Mouse (Mus musculus) retina, adult 2 months (tissue): ENCODE measurements around the gene Pou2f2.

Experiments used
- DNase-seq: peaks from one replicate; pipeline ENCODE4 v3.0.0-alpha.2; 2012; ENCODE audit warnings: low read depth, low spot score

The Pou2f2 gene

DNA sequence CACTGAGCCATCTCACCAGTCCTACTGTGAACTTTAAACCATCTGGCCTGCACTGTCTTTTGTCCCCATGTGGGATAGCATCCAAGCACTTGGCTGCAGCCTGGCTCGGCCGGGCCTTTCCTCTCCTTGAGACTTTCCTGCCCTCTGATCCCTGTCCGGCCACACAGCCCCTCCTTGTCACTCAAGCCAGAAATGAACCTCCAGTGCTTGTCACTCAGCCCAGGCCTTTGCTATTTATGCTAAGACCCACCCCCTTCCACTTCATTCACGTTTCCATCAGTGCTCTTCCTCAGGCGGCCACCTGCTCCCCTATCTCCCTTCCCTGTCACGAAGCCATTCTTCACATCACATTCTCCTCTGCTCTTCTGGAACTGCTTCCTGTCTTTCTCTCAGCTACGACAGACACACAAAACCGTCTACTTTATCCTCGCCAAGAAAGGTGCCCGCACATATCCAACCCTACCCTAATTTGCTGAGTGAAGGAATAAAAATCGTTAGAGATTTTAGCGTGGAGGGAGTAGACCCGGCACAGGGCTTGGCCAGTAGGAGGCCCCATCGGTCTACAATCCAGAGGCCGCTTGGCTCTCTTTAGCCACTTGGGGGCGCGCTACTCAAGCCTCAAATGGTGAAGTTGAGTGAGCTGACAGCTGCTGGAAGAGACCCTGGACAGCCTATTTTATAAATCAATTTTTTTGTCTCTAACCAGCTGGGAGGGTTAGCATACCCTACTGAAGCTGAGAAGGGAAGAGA lies 73.9 kb downstream of the Pou2f2 start:
- DNase-seq, result peak; percentile 60

DNA sequence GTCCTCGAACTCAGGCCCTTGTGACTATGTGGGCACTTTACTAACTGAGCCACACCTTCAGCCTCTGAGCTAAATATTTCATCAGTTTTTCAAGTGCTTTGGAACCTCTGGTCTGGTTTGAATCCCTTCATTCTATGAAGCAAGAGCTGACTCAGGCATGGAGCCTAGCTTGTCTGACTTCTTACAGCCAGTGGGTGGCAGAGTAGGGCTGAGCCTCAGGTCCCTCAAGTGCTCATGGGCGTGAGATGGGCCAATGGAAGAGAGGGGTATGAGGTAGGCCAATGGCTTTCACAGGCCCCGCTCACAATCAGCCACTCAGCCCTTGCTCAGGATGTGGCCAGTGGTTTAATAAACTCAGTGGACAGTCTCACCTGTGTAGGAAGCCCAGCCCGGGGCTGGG lies 79.9 kb downstream of the Pou2f2 start:
- no peak for DNase-seq

DNA sequence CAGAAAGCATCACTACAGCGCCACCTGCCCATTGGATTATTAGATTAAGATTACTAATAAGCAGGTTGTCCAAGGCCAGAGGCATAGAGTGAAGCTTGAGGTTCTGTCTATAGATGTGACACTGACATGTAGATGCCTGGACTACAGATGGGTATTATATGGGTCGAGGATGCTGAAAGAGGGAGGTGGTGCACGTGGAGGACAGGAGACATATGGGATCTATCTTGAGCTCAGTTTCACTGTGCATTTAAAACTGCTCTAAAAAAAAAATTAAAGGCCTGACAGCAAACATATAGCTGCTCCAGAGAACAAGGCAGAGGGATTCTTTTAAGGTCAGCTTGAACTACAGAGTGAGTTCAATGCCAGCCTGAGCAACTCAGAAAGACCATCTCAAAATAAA lies 81.4 kb downstream of the Pou2f2 start:
- DNase-seq, result no peak

DNA sequence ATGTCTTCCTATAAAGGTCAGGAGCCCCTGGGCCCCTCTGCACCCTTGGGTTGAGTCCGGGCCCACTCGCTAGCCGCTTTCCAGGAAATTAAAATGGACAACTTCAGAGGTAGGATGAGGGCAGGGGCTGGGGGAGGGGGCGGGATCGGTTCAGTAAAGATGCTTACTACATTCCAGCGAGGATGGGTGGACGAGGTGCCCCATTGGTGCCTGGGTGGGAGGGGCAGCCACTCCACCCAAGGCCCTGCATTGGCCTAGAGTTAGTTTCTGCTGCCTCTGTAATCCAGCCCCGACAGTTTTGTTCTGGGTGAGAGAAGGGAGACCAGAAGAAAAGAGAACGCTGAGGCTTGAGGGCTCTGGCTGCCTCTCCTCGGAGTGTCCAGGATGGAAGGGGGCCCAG lies 89.7 kb downstream of the Pou2f2 start:
- no peak for DNase-seq

DNA sequence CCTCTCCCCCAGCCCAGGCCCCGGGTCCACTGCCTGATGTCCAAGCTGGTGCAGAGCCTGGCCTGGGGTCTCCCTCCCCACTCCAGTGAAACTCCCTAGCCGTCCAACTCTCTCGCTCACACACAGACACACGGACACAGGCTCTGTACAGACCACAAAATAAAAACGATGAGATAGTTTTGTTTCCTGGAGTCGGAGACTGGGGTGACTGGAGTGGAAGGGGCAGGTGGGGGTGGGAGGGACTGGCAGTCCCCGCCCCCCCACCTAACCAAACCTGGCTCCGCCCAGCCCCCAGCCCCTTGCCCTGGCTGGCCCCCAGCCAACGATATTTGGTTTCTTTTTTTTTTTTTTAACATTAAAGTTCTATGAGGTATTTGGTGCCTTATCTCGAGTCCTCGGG lies 90.6 kb downstream of the Pou2f2 start:
- DNase-seq, result no peak

DNA sequence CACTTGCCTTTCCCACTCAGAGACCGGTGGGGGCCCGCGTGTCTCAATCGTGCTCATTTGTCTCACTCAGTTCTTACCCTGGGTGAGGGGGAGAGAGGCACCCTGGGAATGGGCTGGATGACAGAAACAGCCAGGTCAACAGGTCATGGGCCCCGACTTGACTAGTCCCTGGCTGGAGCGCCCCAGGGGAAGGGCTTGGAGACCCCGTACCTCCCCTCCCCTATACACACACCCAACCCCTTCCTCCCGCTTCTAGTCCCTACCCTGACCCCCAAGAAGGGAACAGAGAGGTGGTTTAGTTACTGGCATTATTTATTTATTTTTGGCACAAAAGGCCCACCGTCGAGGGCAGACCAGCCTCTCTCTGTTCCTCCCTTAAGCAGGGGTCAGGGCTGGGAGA lies 91.0 kb downstream of the Pou2f2 start:
- DNase-seq, result no peak

DNA sequence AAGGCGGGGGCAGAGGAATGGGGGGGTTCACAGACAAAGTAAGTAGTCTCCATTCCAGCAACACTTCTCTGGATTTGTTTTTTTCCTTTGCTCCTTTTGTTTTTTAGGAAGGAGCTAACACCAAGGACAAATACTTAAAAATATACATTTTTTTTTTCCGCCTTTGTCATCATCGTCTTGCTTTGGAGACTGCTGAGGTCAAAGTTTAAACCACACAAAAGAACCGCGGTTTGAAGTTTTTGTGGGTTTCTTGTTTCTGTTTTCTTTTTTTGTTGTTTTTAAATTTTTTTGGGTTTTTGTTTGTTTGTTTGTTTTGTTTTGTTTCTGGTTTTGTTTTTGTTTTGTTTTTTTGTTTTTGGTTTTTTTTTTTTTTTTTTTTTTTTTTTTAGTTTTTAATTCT lies 91.6 kb downstream of the Pou2f2 start:
- DNase-seq, result no peak

DNA sequence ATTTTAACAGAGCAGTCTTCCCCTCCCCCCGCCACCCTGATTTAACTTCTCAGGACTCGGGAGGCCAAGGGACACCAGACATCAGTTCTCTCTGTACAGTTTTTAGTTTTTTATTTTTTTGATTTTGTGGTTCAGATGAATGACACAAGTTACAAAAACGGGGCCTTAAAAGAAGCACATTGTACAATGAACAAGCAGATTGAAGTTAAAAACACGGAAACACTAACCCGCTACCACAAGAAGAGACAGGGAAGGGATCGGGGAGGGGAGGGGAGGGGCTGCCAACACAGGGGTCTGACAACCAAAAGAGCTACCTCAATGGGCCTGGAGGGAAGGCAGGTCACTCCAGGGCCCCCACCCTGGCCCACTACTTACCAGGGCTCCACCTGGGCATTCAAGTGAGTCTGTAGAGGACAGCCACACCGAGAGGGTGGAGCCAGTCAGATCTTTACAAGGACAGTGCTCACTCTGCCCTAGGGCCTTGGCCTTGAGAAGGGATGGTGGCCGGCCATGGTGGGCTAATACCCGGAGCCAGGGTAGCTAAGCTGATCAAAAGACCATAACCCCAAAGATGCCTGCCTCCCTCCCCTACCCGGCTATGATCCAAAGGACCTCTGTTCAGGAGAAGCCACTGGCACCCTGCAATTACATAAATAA lies 92.1 kb downstream of the Pou2f2 start:
- DNase-seq, result no peak

DNA sequence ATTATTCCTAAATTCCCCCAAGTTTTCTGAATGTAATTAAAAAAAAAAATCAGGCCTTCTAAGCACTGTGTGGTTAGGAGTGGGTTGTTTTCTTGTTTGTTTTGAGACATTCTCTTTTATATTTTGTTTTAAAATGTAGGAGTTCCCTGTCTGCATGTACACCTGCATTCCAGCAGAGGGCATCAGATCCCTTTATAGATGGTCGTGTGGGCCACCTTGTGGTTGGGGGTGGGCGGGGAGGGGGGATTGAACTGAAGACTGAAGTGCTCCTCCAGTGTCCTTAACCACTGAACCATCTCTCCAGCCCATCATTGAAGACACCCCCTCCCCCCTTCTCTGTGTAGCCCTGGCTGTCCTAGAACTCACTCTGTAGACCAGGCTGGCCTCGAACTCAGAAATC lies 92.9 kb downstream of the Pou2f2 start:
- DNase-seq, result no peak

DNA sequence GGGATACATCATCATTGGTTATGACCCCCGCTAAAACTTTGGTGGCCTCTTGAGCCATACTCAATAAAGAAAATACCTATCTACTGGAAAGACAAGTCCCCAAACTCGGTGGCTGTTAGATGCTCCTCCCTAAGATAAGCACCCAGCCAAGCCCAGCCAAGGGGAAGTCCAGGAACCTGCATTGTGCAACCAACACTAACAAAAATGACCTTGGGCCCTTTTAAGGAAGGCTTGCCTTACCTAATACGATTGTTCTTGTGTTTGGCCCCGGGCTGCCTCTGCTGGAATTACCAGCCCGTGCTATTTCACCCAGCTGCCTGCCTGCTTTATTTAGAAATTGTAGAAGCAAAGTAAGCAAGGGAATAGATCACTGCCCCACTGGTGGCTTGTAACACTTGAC lies 94.9 kb downstream of the Pou2f2 start:
- DNase-seq, result no peak

DNA sequence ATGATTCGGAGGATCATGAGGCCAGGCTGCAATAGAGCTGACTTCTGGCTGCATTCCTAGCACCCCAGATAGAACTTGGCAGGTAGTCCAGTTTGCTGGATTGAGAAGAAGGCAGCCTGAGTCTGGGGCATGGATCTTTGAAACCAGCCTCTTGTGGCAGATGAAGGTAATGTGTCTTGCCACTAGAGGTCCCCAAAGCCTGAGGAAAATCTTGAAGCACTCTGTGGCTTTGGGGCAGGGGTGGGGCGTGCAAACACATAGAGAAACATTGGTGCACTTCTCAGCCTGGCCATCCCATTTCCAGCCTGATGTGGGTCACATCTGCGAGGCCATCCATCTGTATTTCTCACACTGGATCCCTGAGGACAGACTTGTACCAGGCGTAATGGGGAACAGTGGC lies 97.0 kb downstream of the Pou2f2 start:
- DNase-seq, result no peak

DNA sequence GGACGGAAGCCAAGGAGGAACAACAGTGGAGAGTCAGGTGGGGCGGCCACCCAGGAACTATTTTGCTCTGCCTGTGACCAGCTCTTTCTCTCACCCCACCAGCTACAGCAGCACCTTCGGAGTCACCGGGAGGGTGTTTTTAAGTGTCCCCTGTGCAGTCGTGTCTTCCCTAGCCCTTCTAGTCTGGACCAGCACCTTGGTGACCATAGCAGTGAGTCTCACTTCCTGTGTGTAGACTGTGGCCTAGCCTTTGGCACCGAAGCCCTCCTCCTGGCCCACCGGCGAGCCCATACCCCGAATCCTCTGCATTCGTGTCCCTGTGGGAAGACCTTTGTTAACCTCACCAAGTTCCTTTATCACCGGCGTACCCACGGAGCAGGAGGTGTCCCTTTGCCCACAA lies 99.1 kb downstream of the Pou2f2 start:
- DNase-seq, result no peak

DNA sequence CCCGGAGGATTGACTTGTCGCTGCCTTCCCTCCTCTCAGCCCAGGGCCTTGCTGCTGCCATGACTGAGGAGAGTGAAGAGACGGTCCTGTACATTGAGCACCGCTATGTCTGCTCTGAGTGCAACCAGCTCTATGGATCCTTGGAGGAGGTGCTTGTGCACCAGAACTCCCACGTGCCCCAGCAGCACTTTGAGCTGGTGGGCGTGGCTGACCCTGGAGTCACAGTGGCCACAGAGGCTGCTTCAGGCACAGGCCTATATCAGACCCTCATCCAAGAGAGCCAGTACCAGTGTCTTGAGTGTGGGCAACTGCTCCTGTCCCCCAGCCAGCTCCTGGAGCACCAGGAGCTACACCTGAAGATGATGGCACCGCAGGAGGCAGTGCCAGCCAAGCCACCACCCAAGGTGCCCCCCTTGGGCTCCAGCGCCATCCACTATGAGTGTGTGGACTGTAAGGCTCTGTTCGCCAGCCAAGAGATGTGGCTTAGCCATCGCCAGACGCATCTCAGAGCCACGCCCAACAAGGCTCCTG lies 100.0 kb downstream of the Pou2f2 start:
- no peak for DNase-seq

DNA sequence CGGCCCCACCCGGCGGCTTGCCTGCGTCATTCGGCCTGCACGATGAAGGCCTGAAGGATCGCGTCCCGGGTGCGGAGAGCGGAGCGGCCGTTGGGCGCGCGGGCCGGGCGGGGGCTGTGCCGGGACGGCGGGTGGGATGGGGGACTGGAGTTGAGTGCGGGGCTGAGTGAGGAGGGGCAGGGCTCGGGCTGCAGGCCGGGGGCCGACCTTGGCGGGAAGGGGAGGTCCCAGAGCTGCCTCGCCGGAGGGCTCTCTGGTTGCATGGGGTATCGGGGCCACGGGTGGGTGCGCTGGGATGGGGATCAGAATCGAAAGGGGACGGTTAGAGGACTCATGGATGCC lies 102.1 kb downstream of the Pou2f2 start:
- DNase-seq, result no peak

DNA sequence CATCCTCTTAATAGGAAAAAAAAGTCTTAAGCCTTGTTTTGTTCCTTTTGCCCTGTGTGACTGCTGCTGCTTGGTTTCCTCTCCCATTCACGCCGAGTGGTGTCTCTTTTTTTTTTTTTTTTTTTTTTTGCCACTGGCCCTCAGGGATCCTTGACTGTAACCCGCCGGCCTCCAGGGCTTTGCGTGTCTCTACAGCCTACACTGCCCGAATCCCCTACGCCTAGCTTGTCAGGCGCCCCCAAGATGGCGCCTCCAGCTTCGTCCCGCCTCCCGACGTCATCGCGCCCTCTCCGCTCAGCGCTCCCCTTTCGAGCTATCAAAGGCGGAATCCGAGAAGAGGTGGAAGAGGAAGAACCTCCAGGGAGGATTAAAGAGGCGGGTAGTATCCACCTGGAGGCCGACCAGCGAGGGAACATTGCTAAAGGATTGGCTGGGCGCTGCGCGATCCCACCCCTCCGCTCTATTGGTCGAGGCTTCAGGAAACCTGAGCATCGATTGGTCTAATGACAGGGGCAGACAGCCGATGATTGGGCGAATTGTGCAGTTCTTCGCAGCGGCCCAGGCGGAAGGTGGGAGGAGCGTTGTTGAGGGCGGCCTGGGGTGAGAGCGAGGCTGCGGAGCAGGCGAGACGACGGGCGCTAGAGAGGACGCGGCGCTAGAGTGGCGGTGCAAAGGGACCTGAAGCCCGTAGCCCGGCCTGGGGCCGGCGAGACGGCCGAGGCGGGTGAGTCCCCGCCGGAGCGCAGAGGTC lies 102.7 kb downstream of the Pou2f2 start:
- DNase-seq, result peak; percentile 98

DNA sequence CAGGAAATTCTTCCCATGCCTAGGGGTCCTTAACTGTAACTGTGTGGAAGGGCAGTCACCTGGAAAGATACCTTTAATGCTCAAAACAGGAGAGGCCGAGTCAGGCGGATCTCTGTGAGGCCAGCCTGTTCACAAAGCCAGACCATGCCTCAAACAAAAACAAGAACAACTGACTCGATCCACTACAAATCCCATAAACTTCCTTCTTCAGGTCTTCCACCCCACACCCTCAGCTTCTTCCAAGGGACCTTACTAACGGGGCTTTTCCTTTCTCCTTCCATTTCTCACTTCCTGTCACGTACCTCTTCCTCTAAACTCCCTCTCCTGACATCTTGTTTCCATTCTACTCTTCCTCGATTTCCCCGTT lies 103.2 kb downstream of the Pou2f2 start:
- no peak for DNase-seq

DNA sequence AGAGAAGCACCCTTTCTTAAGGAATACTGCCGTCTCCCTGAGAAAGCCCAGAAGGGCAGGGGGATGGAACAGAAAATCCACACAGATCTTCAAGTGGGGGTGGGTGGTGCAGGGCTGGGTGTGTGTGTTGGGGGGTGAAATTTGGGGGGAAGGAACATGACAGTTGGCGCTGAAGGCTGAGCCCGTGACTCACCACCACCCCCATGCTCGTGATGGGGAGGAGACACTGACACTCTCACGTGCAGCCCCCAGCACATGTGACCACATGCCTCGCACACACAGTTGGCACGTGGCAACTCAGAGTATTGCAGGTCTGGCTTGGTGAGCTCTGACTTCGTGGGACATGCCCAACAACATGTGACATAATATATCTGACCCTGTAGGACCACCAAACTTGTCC lies 105.6 kb downstream of the Pou2f2 start:
- no peak for DNase-seq

DNA sequence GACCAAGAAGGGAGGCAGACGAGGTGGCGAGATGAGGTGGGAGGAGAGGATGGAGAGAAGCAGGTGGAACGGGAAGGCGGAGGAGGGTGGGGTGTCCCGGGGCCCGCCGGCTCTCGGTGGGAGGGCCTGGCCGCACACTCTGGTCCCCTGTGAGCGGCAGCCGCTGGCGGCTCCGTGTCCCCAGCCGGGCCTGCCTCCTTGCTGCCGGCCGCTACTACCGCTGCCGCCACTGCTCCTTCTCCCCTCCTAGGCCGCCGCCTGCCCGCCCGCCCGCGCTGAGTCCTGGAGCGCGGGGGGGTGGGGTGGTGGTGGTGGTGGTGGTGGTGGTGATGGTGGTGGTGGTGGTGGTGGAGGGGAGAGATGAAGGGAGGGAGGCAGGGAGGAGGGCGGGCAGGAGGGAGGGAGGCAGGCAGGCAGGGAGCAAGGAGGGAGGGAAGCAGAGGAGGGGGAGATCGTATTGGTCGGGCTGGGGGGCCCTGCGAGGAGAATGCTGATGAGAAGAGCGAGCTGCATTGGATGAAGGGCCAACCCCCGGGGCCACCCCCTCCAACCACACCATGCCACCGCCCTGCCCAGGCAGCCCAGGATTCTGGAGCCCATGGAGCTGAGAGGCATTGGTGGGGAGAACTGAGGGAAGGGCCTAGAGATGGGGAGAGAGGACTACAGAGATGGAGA lies 106.7 kb downstream of the Pou2f2 start:
- DNase-seq, result no peak

DNA sequence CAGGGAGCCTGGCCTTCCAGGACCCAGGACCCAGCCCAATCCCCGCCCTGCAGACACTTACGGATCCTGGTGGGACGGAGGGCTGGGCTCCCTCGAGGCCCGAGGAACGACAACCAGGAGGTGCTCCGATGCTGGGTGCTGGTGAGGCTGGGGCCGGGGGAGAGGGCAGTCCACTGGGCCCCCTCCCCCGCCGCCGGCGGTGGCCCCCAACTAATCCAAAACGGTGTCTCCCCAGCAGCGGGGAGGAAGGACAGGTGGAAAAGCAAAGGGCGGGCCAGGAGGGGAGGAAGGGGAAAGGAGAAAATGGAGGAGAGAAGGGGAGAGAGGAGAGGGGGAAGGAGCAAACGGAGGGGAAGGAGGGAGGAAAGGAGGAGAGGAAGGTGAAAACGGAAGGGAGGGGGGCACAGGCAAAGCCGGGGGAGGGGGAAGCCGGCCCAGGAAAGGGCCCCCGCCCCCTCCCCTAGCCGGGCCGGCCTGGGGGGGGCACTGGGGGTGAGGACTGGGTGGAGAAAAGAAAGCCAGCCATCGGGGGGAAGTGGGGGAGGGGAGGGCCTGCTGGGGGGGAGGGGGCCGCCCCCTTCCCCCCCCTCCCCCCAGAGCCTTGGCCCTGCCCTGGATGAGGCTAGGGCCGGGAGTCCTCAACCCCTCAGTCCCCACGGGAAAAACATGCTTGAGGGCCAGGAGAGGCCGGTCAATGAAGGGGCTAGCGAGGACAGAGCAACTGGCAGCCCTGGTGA lies 107.4 kb downstream of the Pou2f2 start, which contains the start of the genes Grik5 and Zfp574:
TSS of gene Grik5 (minus strand) at position 368 of the 737 bp plus-strand sequence.
TSS of gene Zfp574 (plus strand) at position 589 of the 737 bp plus-strand sequence.
- DNase-seq, result no peak

DNA sequence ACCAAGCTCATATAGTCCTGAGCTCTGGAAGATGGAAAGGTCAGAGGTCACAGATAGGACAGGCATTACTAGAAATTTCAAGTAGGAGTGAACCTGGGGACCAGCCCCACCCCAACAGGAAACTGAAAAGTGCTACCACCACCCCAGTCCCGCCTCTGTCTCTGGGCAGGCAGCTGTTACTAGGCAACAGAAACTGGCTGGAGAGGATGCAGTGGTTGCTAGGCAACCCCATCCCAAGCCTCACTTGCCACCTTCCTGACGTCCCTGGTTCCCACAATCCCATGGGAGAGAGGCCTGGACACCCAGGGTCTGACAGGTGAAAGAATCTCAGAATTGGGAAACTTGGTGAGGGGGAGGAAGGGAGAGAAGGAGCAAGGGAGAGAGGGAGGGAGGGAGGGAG lies 110.8 kb downstream of the Pou2f2 start:
- no peak for DNase-seq

DNA sequence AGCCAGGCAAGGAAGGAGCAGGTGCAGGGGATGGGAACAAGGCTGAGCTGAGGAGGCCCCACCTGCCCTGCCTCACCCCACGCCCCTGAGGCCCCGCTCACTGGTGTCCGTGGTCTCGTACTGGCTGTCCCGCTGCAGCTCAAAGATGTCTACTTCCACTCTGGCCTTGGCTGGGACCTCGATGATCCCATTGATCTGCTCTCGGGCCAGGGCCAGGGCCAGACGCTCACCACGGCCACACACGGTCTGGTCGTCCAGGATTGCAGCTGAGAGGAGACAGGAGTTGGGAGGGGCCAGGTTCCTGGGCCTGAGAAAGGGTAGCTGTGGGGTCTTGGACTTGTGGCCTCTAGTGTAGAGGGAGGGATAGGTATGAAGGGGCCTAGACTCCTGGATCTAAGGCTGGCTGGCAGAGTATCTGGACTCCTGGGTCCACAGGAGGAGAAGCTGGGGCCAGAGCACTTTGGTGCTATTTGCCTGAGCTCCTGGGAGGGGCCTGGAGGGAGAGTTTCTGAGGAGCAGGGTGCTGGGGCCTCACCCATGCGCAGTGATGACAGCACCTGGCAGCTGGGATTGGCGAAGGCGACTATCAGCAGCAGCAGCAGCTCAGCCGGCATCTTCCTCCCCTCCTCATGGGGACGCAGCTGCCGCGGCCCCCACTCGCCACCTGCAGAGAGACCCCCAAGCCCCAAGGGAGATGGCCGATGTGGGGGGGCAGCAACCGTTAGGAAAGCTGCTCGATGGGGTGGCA lies 111.4 kb downstream of the Pou2f2 start:
- DNase-seq, result no peak
